Mouse (Mus musculus): ENCODE results near the gene Pon2.
"Not testable (repeated sequence)": the region's sequence is repeated elsewhere in the genome, so short reads cannot be mapped to it uniquely, and the experiment has no call there.

Pon2 gene

DNA sequence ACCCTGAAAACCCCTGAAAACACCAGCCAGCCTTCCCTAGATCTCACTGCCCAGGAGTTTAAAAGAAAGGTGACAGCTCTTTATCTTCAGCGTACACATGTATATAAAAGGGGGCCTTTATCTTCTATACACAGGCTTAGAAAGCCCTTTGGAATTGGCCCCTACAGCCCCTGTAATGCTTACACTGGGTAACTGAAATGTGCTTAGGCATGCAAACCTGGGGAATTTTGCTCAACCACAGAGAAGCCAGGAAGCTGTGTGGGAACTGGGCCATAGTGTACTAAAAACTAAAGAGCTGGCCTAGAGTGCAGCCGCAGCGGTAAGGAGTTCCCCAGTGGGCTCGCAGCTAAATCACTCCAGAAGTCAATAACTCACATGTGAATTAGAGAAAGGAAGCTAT is 6.8 kb downstream of the Pon2 start:
- no peak for DNase-seq

DNA sequence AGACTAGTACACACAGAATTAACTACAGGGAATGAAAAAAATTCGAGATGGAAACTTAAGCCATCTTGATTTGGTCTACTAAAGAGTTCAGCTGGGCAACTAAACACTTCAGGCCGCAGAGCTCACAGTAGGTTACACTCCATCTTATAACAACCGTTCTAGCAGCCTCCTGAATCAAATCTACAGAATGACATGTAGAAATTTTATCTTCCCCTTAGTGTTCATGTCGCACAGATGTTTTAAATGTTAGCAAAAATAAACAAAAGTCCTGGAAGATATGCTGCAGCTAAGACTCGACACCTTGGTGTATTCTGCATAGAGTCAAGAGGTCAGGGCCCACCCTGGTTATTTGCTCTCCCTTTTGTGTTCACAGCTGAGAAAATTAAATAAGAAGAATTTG is 10.3 kb downstream of the Pon2 start:
- DNase-seq, result no peak

DNA sequence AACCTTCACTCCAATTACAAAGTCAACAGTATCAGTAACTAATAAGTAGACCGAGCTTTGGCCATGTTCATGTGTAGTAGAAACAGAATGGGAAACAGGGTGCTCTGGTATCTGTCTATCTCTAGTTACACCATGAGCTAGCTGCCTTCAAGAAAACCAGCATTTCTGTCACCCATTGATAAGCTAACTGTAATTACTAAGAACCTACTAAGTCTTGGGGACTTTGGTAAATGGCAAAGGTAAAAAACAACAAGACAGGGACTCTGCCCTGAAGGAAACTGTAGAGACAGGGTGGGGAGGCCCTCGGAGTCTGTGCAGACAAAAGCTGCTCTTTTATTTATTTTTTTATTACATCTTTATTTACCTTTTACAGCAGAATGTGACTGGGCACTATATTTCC is 10.9 kb downstream of the Pon2 start:
- no peak for DNase-seq

DNA sequence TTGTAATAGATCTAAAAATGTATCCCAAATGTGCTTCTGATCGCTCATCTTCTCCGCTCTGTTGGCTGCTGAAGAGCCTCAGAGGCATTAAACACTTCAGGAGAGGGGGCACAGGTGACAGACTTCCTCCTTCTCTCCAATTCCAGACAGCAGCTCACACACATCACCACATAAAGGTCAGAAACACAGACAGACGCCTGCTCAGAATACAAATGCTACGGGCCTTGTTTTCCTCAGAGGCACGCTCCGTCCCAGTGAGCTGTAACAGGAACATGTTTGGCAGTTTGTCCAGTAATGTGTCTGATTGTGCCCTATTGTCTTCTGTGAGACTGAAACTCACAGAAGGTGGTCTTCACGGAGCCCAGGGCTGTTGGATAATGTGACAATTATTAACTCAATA is 15.8 kb downstream of the Pon2 start:
- DNase-seq, result no peak

GRCm38 (mm10) chr6:5280576-5281305 is 17.5 kb downstream of the Pon2 start:
- DNase-seq, result no peak

DNA sequence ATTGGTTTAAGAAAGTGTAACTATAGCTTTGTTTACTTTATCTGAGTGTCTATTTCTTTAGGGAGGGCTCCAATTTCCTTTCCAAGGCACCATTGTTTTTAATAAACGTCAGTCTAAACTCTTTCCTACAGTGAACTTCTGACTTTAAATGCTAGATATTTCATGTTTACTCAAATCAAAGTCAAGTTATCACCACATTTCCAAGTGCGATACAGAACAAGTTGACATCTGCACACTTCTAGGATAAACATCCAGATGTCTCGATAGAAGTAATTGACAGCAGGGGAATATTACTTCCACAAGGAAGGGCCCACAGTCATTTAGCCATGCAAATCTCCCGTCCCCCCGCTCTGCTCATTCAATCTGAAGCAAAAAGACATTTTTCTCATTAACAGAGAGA is 20.3 kb downstream of the Pon2 start:
- DNase-seq, result no peak

GRCm38 (mm10) chr6:5269641-5270040 is 28.6 kb downstream of the Pon2 start:
- DNase-seq, result no peak

- no peak for DNase-seq
Measured at GRCm38 (mm10) chr6:5264793-5265192, 33.5 kb downstream of the Pon2 start.

DNA sequence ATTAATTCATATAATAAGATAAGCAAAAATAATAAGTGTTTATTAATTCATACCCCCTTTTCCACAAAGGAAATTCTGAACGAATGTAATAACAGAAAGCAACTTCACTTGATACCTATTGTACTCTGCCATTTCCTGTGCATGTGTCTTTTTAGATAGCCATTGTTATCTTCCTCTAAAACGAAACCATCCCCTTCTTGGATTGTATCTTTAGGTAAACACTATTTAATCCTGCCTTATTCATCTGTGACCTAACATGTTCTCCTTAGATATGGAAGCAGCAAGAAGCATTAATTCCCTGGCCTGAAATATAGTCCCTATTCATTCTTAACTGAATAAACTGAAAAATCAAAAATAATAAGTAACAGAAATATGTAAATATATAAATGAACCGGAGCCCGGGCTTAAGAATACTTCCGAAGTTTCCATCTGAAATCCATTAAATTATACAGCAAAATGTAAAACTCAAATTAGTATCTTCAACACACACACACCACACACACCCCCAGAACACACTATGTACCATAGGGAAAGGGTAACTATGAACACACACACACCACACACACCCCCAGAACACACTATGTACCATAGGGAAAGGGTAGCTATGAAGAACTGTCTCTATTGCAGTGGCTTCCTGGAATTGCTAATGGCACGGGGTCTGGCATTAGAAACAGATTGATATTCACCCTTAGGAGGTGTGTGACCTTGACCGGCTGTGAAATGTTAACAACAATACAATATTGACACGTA is 34.8 kb downstream of the Pon2 start:
- no peak for DNase-seq

DNA sequence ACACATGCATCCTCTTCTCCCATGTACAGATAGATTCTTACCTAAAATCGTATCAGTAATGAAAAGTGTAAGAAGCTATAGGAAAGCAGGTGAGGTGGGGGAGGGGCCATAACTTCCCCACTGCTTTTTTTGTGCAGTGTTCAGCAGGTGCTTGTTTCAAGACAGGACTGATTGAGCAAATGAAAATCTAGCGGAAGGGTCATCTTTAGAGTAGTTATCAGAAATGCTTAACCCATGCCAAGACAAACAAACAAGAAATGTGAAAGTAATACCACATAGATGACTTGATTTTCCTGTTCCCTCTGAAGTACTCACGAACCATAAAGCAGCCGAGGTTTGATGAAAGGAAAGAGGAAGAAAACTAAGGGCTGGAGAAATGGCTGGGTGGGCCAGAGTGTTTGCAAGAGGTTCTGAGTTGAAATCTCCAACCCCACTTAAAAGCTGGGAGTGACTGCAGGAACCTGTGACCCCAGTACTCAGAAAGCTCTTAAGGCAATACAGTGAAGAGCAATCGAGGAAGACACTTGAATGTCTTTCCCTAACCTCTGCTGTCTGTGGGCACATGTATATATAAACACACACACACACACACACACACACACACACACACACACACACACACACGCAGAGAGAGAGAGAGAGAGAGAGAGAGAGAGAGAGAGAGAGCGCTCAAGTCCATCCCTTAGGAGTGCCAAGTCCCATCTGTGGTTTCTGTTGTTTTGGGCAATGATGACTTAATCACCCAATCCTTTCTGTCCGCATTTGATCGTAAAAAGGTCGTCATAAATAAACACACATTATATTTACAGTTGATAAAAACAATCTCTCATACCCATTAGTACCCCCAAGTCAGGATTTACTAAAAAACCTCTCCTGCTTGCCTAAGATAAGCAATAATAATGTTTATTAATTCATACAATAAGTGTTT is 35.7 kb downstream of the Pon2 start:
- no peak for DNase-seq

DNA sequence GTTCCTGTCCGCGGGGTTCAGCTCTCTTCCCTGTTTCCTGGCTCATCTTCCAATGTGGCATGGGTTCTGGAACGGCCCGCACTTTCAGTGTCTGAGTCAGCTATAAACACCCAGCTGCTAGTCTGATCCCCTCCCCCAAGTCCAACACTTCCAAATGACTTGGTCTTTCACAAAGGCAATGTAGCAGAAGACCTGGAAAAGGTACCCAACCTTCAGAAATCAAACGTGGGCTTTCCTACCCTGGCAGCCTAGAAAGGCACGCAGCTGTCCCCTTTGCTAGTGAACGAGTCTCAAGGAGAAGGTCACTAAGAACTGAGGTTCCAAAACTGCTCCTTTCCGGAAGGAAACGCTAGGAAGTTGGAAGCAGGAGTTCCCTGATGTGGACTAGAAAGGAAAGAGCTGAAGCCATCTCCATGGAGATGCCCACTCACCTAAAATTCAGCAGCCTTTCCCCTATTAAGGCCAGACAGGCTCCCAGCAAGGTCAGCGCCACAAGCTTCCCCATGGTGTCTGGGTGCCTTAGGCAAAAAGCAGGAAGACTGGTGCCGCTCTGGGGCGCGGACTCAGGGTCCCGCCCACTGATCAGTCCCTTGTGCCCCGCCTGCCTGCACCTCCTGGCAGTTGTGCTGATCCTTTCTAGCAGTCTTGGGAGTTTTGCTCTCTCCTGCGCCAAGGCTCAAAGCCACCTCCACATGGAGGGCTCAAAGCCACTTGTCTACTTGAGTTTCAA is 42.4 kb downstream of the Pon2 start, which contains the start of gene Pon3:
Gene Pon3, minus strand, starts transcription at position 565 of the 730 bp plus-strand sequence.
- no peak for DNase-seq

DNA sequence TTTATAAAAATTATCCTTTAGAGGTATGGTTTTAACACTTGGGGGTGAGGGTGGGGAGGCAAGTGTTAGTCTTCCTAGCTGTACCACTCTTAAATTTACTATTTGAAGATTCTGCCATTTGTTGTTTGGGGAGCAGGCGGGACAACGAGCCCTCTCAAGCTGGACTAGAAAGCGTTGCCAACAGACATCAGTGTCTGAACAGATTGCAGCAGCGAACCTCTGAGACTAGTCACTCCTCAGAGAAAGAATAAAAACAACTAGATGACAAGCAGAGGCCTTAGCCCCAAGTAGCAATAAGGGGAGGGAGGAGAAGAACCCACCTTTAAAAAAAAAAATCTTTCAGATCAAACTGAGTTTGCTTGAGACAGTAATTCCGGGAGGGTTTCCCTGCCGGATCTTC is 43.0 kb downstream of the Pon2 start:
- DNase-seq, result no peak

GRCm38 (mm10) chr6:5254869-5255268 is 43.4 kb downstream of the Pon2 start:
- no peak for DNase-seq

GRCm38 (mm10) chr6:5245926-5246325 is 52.3 kb downstream of the Pon2 start:
- DNase-seq, result no peak

GRCm38 (mm10) chr6:5238799-5239198 is 59.5 kb downstream of the Pon2 start:
- no peak for DNase-seq

DNA sequence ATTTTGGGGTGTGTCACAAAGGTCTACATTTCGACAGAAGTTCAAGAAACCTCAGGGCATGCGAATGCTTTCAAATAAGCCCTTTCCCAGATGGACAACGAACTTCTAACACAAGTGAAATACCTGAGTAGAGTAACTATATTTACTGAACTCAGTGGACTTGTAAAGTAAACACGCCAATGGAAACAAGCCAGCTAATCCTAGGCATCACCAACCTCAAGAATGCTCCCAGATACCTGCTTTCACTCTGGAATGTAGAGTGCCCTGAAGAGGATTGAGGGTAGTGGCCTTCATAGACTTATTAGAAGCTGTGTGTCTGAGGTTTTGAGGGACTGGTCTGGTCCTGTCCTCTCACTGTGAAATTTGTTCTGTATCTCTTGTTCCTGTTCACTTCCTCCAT is 60.7 kb downstream of the Pon2 start:
- no peak for DNase-seq

DNA sequence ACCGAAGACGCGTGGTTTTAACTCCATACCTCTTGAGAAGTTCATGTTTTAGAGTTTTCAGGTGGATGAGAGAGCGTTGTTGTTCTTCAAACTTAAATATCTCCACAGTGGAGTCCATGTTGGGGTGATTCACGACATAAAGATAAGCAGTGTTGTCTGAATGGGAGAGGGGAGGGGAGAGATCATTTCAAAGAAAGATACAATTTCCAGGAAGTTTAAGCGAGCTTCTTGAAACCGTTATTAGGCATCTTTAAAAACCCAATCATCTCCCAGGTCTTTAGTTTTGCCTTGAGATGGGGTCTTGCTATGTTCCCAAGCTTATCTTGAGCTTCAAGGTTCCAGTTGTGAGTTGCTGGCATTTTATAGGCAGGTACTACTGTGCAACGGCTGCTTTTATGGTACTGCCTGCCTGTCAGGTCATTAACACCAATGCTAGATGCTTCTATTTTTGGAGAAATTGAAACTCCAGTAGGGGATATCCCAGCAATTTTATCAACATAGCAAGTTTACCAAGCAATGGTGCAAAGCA is 61.3 kb downstream of the Pon2 start:
- DNase-seq, result no peak

DNA sequence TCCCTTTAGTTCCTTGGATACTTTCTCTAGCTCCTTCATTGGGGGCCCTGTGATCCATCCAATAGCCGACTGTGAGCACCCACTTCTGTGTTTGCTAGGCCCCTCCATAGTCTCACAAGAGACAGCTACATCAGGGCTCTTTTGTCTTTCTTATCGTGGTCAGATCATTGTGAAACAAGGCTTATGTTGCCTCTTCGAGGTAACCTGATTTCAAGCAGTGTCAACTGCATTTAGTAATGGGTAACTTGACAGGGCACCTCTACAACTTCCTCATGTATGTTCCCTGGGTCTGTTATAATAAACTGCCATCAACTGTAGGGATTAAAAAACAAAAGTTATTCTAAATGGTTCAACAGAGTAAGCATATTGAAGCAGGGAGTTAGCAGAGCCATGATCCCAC is 63.7 kb downstream of the Pon2 start:
- no peak for DNase-seq

DNA sequence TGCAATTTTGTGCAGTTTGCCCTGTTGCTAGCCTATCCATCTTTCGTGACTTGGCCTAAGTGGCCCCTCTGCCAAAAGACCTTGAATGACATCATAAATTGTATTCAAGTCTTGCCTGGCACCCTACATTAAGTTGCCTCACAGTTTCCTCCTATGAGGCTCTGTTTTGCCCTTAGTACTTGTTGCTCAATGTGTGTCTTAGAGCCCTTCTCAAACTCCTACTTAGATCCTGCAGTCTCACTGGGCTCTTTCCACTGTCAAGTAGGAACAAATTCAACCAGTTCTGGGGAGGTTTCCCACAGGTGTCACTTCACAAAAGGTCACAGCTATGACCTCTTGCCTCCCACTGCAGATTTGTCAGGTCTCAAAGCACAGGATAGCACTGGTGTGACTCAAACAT is 64.4 kb downstream of the Pon2 start:
- no peak for DNase-seq

DNA sequence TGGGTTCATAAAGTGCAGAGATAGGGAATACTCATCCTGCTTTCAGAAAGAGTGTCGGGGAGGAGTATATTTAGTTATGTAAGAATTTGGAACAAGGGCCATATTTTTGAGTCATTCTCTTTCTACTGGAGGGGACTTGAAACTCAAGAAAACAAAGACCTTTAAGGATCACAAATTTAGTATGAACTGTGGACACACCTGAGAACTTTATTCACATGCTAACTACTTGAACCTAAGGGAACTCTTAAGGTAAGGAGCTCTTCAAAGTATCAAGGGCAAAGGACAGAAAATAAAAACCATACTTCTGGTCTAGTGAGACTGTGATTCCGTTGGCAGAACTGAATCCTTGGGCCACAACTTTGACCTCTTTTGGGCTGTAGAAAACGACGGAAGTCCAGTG is 66.2 kb downstream of the Pon2 start:
- DNase-seq, result no peak

- no peak for DNase-seq
Measured at GRCm38 (mm10) chr6:5230261-5230660, 68.0 kb downstream of the Pon2 start.

GRCm38 (mm10) chr6:5223551-5223950 is 74.7 kb downstream of the Pon2 start:
- DNase-seq, result not testable (repeated sequence)

Measured in cerebellum, adult 8-10 months (tissue).